ENCODE assay signal across 32 mouse cellular contexts in genomic region chr9:75403520-75403919, GRCm38 (mm10). TPM values are rescaled to one million over a fixed set of nuclear protein-coding genes. Genes with fewer than 3 reads are reported as not detected.
DNase-seq lines count a peak whose midpoint lies in the region; ATAC-seq and TF ChIP-seq lines count a peak whose summit lies in the region.
"Had no signal": no experiment of that assay in that cellular context is flagged by ENCODE, and none has a peak within 500 bp of the region (broad histone marks: within the 10 kb centered on the region; RNA-seq: fewer than 3 reads in every experiment).

No protein-coding gene starts in this region.

- ATAC-seq in intestine, postnatal 0 days: peak; percentile 45; the same call in 1 of the 2 replicates
- no peak for ATAC-seq in intestine, embryonic 16.5 days
- ATAC-seq in limb, embryonic 14.5 days (ENCODE audit: low FRiP score, low read depth): peak; percentile 67
- ATAC-seq in hindbrain, embryonic 12.5 days (ENCODE audit: low FRiP score): no peak
- ATAC-seq: activated CD4-positive, CD25-positive, alpha-beta regulatory T cell, adult 4 months; midbrain, embryonic 13.5 days had no signal

- 0 out of 2 replicates have a peak, but pooled peaks cover 4% of the 10 kb centered on the region for H3K36me3 ChIP-seq in intestine, postnatal 0 days (ENCODE audit: control insufficient read depth, insufficient read depth)
- no peaks in the 10 kb centered on the region for H3K36me3 ChIP-seq in intestine, embryonic 16.5 days (ENCODE audit: control insufficient read depth, insufficient read depth, low read length)
- H3K36me3 ChIP-seq in limb, embryonic 14.5 days (ENCODE audit: control insufficient read depth, insufficient read depth, low read length): peaks cover 5% of the 10 kb centered on the region; the same call in 1 of the 2 replicates
- H3K36me3 ChIP-seq in hindbrain, embryonic 12.5 days: peaks cover under 1% of the 10 kb centered on the region; the same call in 1 of the 2 replicates
- H3K36me3 ChIP-seq: heart, embryonic 12.5 days; liver, embryonic 15.5 days; midbrain, embryonic 13.5 days; stomach, embryonic 15.5 days had no signal

- TF ChIP-seq CTCF in intestine, postnatal 0 days (IDR thresholded peaks at IDR 0.05; ENCODE audit: low read depth): no peak

- H3K4me1 ChIP-seq in intestine, postnatal 0 days (replicated peaks; ENCODE audit: control insufficient read depth, insufficient read depth, low read length): peaks cover 15% of the 10 kb centered on the region; the same call in 1 of the 2 replicates
- H3K4me1 ChIP-seq in intestine, embryonic 16.5 days (ENCODE audit: control insufficient read depth, insufficient read depth, low read length): peaks cover 21% of the 10 kb centered on the region
- peaks cover 17% of the 10 kb centered on the region for H3K4me1 ChIP-seq in limb, embryonic 14.5 days (ENCODE audit: control insufficient read depth, insufficient read depth, low read length)
- peaks cover 56% of the 10 kb centered on the region for H3K4me1 ChIP-seq in hindbrain, embryonic 12.5 days

- H3K4me3 ChIP-seq in intestine, postnatal 0 days (ENCODE audit: low read depth, low read length): no peak overlapping the region
- no peak overlapping the region for H3K4me3 ChIP-seq in intestine, embryonic 16.5 days (ENCODE audit: low read length)
- H3K4me3 ChIP-seq in limb, embryonic 14.5 days (replicated peaks; ENCODE audit: low read length): no peak overlapping the region
- no peak overlapping the region for H3K4me3 ChIP-seq in hindbrain, embryonic 12.5 days
- H3K4me3 ChIP-seq: heart, embryonic 12.5 days; layer of hippocampus, adult 2 months; liver, embryonic 15.5 days; midbrain, embryonic 13.5 days; neural tube, embryonic 13.5 days; stomach, embryonic 15.5 days had no signal

- DNase-seq in 3T3-L1 (ENCODE audit: low read depth, low spot score): peak; percentile 73
- DNase-seq in adipocyte (ENCODE audit: low spot score): peak; percentile 35
- DNase-seq in limb, embryonic 14.5 days (ENCODE audit: low spot score): peak; percentile 41
- no peak for DNase-seq in urinary bladder, postnatal 25 days (ENCODE audit: low spot score)
- no peak for DNase-seq in spleen, adult 12 weeks (ENCODE audit: low spot score)
- DNase-seq: adrenal gland, postnatal 10 days; cerebellum, adult 18-20 months; embryo, embryonic 11 days; gastrocnemius, postnatal 10 days; heart, postnatal 14 days; kidney, adult 2 months; kidney, postnatal 14 days; layer of hippocampus, postnatal 36 days; liver; right cerebral cortex, postnatal 4 days; thymus, postnatal 25 days had no signal

- no peak overlapping the region for H3K4me2 ChIP-seq in intestine, postnatal 0 days (replicated peaks; ENCODE audit: low read depth)
- H3K4me2 ChIP-seq in intestine, embryonic 16.5 days (ENCODE audit: low read depth, low read length): no peak overlapping the region
- no peak overlapping the region for H3K4me2 ChIP-seq in limb, embryonic 14.5 days (replicated peaks; ENCODE audit: low read depth, low read length, severe bottlenecking)
- H3K4me2 ChIP-seq in hindbrain, embryonic 12.5 days (replicated peaks): no peak overlapping the region
- H3K4me2 ChIP-seq: heart, embryonic 12.5 days; liver, embryonic 15.5 days; midbrain, embryonic 13.5 days; neural tube, embryonic 13.5 days; stomach, embryonic 15.5 days had no signal

- no peak overlapping the region for H3K27ac ChIP-seq in intestine, postnatal 0 days (ENCODE audit: low read depth, low read length)
- H3K27ac ChIP-seq in intestine, embryonic 16.5 days (ENCODE audit: low read length): no peak overlapping the region
- no peak overlapping the region for H3K27ac ChIP-seq in limb, embryonic 14.5 days (replicated peaks; ENCODE audit: low read depth, low read length)
- no peak overlapping the region for H3K27ac ChIP-seq in hindbrain, embryonic 12.5 days
- H3K27ac ChIP-seq: liver, embryonic 15.5 days; macrophage; midbrain, embryonic 13.5 days; stomach, embryonic 15.5 days had no signal

- H3K9me3 ChIP-seq in intestine, postnatal 0 days (ENCODE audit: control insufficient read depth): no peaks in the 10 kb centered on the region
- H3K9me3 ChIP-seq in intestine, embryonic 16.5 days (ENCODE audit: control insufficient read depth, low read length): no peaks in the 10 kb centered on the region
- H3K9me3 ChIP-seq in limb, embryonic 14.5 days (ENCODE audit: control insufficient read depth, low read length): no peaks in the 10 kb centered on the region
- H3K9me3 ChIP-seq in hindbrain, embryonic 12.5 days (replicated peaks): no peaks in the 10 kb centered on the region
- H3K9me3 ChIP-seq: G1E; heart, embryonic 12.5 days; liver, embryonic 15.5 days; midbrain, embryonic 13.5 days; neural tube, embryonic 13.5 days; stomach, embryonic 15.5 days had no signal

- WGBS in intestine, postnatal 0 days: 26% methylated on average over 3 of the region's 3 CpGs
- WGBS in intestine, embryonic 16.5 days: 38% methylated on average over 3 of the region's 3 CpGs
- WGBS in limb, embryonic 14.5 days: 39% methylated on average over 3 of the region's 3 CpGs
- 78% methylated on average over 3 of the region's 3 CpGs for WGBS in hindbrain, embryonic 12.5 days

- no peaks in the 10 kb centered on the region for H3K27me3 ChIP-seq in intestine, postnatal 0 days (replicated peaks; ENCODE audit: control insufficient read depth, insufficient read depth, low read length)
- H3K27me3 ChIP-seq in intestine, embryonic 16.5 days (replicated peaks; ENCODE audit: control insufficient read depth, insufficient read depth, low read length): no peaks in the 10 kb centered on the region
- no peaks in the 10 kb centered on the region for H3K27me3 ChIP-seq in limb, embryonic 14.5 days (ENCODE audit: control insufficient read depth, insufficient read depth, low read length)
- H3K27me3 ChIP-seq in hindbrain, embryonic 12.5 days: no peaks in the 10 kb centered on the region
- H3K27me3 ChIP-seq: CH12.LX; heart, embryonic 12.5 days; liver, embryonic 15.5 days; midbrain, embryonic 13.5 days; neural tube, embryonic 13.5 days; stomach, embryonic 15.5 days had no signal

- no peak overlapping the region for H3K9ac ChIP-seq in intestine, postnatal 0 days (ENCODE audit: low read depth, low read length)
- H3K9ac ChIP-seq in intestine, embryonic 16.5 days (ENCODE audit: low read depth, low read length): no peak overlapping the region
- H3K9ac ChIP-seq in limb, embryonic 14.5 days (ENCODE audit: low read depth, low read length, severe bottlenecking): no peak overlapping the region
- H3K9ac ChIP-seq in hindbrain, embryonic 12.5 days: no peak overlapping the region
- H3K9ac ChIP-seq: heart, embryonic 12.5 days; liver, embryonic 15.5 days; midbrain, embryonic 13.5 days; neural tube, embryonic 13.5 days; stomach, embryonic 15.5 days had no signal

- TF ChIP-seq POLR2A in limb, embryonic 14.5 days (IDR thresholded peaks at IDR 0.05; ENCODE audit: borderline replicate concordance, extremely low read depth, insufficient read depth, insufficient read length): no peak

RNA-seq across cellular contexts. Expression of gene Mapk6, which starts 6.3 kb away (rescaled TPM):
- 36.6 and 39.2 TPM in 2 replicates for polyA plus RNA-seq in intestine, postnatal 0 days (2015; fragmentation: Nextera tagmentation; extraction: Ambion mirVana)
- polyA plus RNA-seq in intestine, embryonic 16.5 days (2015; fragmentation: Nextera tagmentation; extraction: Ambion mirVana): 43.5 and 45.9 TPM in 2 replicates
- polyA plus RNA-seq in limb, embryonic 14.5 days (2012; rRNA removed): 37.5 and 38.8 TPM in 2 replicates
- 57.0 and 71.3 TPM in 2 replicates for polyA plus RNA-seq in limb, embryonic 14.5 days (2014; fragmentation: Nextera tagmentation; extraction: Ambion mirVana)
- 176 and 183 TPM in 2 replicates for polyA plus RNA-seq in hindbrain, embryonic 12.5 days (2016; fragmentation: Nextera tagmentation; extraction: Ambion mirVana)

RNA-seq across cellular contexts. Expression of gene Leo1, which starts 37.8 kb away (rescaled TPM):
- 14.7 and 16.3 TPM in 2 replicates for polyA plus RNA-seq in intestine, postnatal 0 days (2015; fragmentation: Nextera tagmentation; extraction: Ambion mirVana)
- polyA plus RNA-seq in intestine, embryonic 16.5 days (2015; fragmentation: Nextera tagmentation; extraction: Ambion mirVana): 26.8 and 31.1 TPM in 2 replicates
- polyA plus RNA-seq in limb, embryonic 14.5 days (2012; rRNA removed): 11.9 and 21.9 TPM in 2 replicates
- 33.5 and 34.8 TPM in 2 replicates for polyA plus RNA-seq in limb, embryonic 14.5 days (2014; fragmentation: Nextera tagmentation; extraction: Ambion mirVana)
- 50.5 and 51.7 TPM in 2 replicates for polyA plus RNA-seq in hindbrain, embryonic 12.5 days (2016; fragmentation: Nextera tagmentation; extraction: Ambion mirVana)

RNA-seq across cellular contexts. Expression of gene Bcl2l10, which starts 56.0 kb away (rescaled TPM):
- polyA plus RNA-seq in intestine, postnatal 0 days (2015; fragmentation: Nextera tagmentation; extraction: Ambion mirVana): not detected in 2 replicates
- not detected in 2 replicates for polyA plus RNA-seq in intestine, embryonic 16.5 days (2015; fragmentation: Nextera tagmentation; extraction: Ambion mirVana)
- polyA plus RNA-seq in limb, embryonic 14.5 days (2012; rRNA removed): not detected in 2 replicates
- polyA plus RNA-seq in limb, embryonic 14.5 days (2014; fragmentation: Nextera tagmentation; extraction: Ambion mirVana): not detected in 2 replicates
- not detected in 2 replicates for polyA plus RNA-seq in hindbrain, embryonic 12.5 days (2016; fragmentation: Nextera tagmentation; extraction: Ambion mirVana)
- polyA plus RNA-seq: activated CD4-positive, CD25-positive, alpha-beta regulatory T cell, adult 4 months; forebrain, embryonic 11.5 days; G1E; heart, embryonic 12.5 days; hindbrain, embryonic 11.5 days; liver, embryonic 15.5 days; lung, embryonic 16.5 days; macrophage; midbrain, embryonic 13.5 days; neural tube, embryonic 13.5 days; stomach, embryonic 15.5 days had no signal

Comparison
In these comparisons a context has a peak if more than half of its experiments do, and no peak if none do; other contexts are left out.
1. ATAC-seq: peak in intestine, postnatal 0 days (single experiment) and limb, embryonic 14.5 days (single experiment); none in intestine, embryonic 16.5 days (single experiment) and hindbrain, embryonic 12.5 days (single experiment).
2. DNase-seq: peak in 3T3-L1 (single experiment), adipocyte (single experiment) and limb, embryonic 14.5 days (single experiment); none in urinary bladder, postnatal 25 days (single experiment) and spleen, adult 12 weeks (single experiment).